In the genomic region with DNA sequence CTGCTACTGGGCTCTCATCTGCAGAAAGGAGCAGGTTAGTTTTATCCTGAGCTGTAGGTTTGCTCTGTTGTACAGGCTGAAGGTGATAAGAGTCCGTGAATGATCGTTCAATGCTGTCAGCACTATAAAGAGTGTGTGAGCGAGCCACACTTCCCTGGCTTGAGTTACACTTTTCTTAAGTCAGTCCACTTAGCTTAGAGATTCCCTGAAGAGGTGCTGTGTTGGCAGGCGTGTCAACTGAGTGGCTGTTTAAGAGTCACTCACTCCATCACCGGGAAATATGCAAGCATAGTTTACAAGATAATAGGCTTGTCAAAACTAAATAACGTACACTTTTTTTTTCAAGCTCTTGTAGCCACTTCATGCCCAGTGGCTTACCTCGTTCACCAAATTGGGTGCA, we compare ENCODE assay signal across 25 mouse cellular contexts. TPM values are rescaled to one million over a fixed set of nuclear protein-coding genes. Genes with fewer than 3 reads are reported as not detected.
DNase-seq lines count a peak whose midpoint lies in the region; ATAC-seq and TF ChIP-seq lines count a peak whose summit lies in the region.
"Had no signal": no experiment of that assay in that cellular context is flagged by ENCODE, and none has a peak within 500 bp of the region (broad histone marks: within the 10 kb centered on the region; RNA-seq: fewer than 3 reads in every experiment).

No protein-coding gene starts in this region.

- ATAC-seq in lung, embryonic 14.5 days (ENCODE audit: insufficient read depth), result peak; percentile 49; the same call in 1 of the 2 replicates
- ATAC-seq: forebrain, embryonic 16.5 days; intestine, postnatal 0 days; midbrain, embryonic 15.5 days had no signal

- intact Hi-C loops in left cerebral cortex, postnatal 25 days (cut with DNase I), result no loop called here

- no peaks in the 10 kb centered on the region for H3K27me3 ChIP-seq in lung, embryonic 14.5 days (ENCODE audit: insufficient read depth, low read length)
- H3K27me3 ChIP-seq: embryonic facial prominence, embryonic 15.5 days; hindbrain, embryonic 12.5 days; limb, embryonic 12.5 days; midbrain, embryonic 15.5 days; neural tube, embryonic 12.5 days had no signal

- no peak for TF ChIP-seq POLR2A in lung, adult 2 months (IDR thresholded peaks at IDR 0.05; ENCODE audit: borderline replicate concordance, extremely low read depth, low read depth, low read length)

- no peaks in the 10 kb centered on the region for H3K36me3 ChIP-seq in lung, embryonic 14.5 days (ENCODE audit: insufficient read depth)
- H3K36me3 ChIP-seq: embryonic facial prominence, embryonic 15.5 days; forebrain, embryonic 10.5 days; heart, embryonic 12.5 days; hindbrain, embryonic 12.5 days; limb, embryonic 12.5 days; neural tube, embryonic 12.5 days had no signal

- no peak overlapping the region for H3K9ac ChIP-seq in lung, embryonic 14.5 days
- H3K9ac ChIP-seq: embryonic facial prominence, embryonic 15.5 days; heart, embryonic 12.5 days; hindbrain, embryonic 12.5 days; limb, embryonic 12.5 days; midbrain, embryonic 15.5 days; neural tube, embryonic 12.5 days had no signal

- no peak for TF ChIP-seq CTCF in lung, embryonic 14.5 days (IDR thresholded peaks at IDR 0.05; ENCODE audit: low read depth)
- TF ChIP-seq CTCF in lung, adult 2 months (IDR thresholded peaks at IDR 0.05; ENCODE audit: insufficient read depth, low read length), result no peak

- peak; percentile 46 for DNase-seq in heart, adult 11 months
- DNase-seq in heart, adult 18-20 months, result no peak
- DNase-seq in lung, embryonic 14.5 days, result peak; percentile 18
- no peak for DNase-seq in lung, adult 2 months
- peak; percentile 10 for DNase-seq in lung, postnatal 14 days
- no peak for DNase-seq in left cerebral cortex, postnatal 25 days (ENCODE audit: low spot score in 2 of 2)
- DNase-seq in layer of hippocampus, adult 9-10 months (ENCODE audit: low spot score), result no peak
- DNase-seq: adrenal gland, postnatal 36 days; cerebellum, adult 9-11 months; gastrocnemius, postnatal 10 days; retina, postnatal 1 day; right cerebral cortex, postnatal 25 days; thymus, postnatal 36 days had no signal

- no peaks in the 10 kb centered on the region for H3K9me3 ChIP-seq in lung, embryonic 14.5 days (ENCODE audit: low read depth, low read length)
- H3K9me3 ChIP-seq: embryonic facial prominence, embryonic 15.5 days; forebrain, embryonic 10.5 days; heart, embryonic 12.5 days; hindbrain, embryonic 12.5 days; limb, embryonic 12.5 days; midbrain, embryonic 15.5 days; neural tube, embryonic 12.5 days had no signal

- H3K4me2 ChIP-seq in lung, embryonic 14.5 days, result no peak overlapping the region
- H3K4me2 ChIP-seq: embryonic facial prominence, embryonic 15.5 days; hindbrain, embryonic 12.5 days; limb, embryonic 12.5 days; midbrain, embryonic 15.5 days; neural tube, embryonic 12.5 days had no signal

- 17% methylated on average over 7 of the region's 7 CpGs for WGBS in lung, embryonic 14.5 days
- WGBS in lung, adult 2 months, result 19% methylated on average over 7 of the region's 7 CpGs

- no peak overlapping the region for H3K27ac ChIP-seq in lung, embryonic 14.5 days (ENCODE audit: low read depth)
- H3K27ac ChIP-seq: embryonic facial prominence, embryonic 15.5 days; forebrain, embryonic 10.5 days; hindbrain, embryonic 12.5 days; limb, embryonic 12.5 days; midbrain, embryonic 15.5 days; neural tube, embryonic 12.5 days had no signal

- H3K4me1 ChIP-seq in lung, embryonic 14.5 days (ENCODE audit: insufficient read depth), result peaks cover 8% of the 10 kb centered on the region
- H3K4me1 ChIP-seq in lung, adult 2 months (ENCODE audit: control insufficient read depth, insufficient read depth, low read length), result no peaks in the 10 kb centered on the region
- H3K4me1 ChIP-seq: embryonic facial prominence, embryonic 15.5 days; hindbrain, embryonic 12.5 days; limb, embryonic 12.5 days; midbrain, embryonic 15.5 days; neural tube, embryonic 12.5 days had no signal

- H3K4me3 ChIP-seq in lung, embryonic 14.5 days (ENCODE audit: low read depth, low read length), result no peak overlapping the region
- no peak overlapping the region for H3K4me3 ChIP-seq in lung, adult 2 months (replicated peaks; ENCODE audit: extremely low read depth, low read depth, low read length)
- H3K4me3 ChIP-seq: embryonic facial prominence, embryonic 15.5 days; forebrain, embryonic 10.5 days; heart, embryonic 12.5 days; hindbrain, embryonic 12.5 days; limb, embryonic 12.5 days; midbrain, embryonic 15.5 days; neural tube, embryonic 12.5 days had no signal

RNA-seq across cellular contexts. Expression of a gene that starts 31.2 kb away (rescaled TPM):
- 10 to 100 TPM; 53.3 to 56.3 TPM for total RNA-seq in heart, adult 18-20 months (2021)
- polyA plus RNA-seq in lung, embryonic 14.5 days (2014; fragmentation: Nextera tagmentation; extraction: Ambion mirVana), result 115 and 123 TPM in 2 replicates
- polyA plus RNA-seq in lung, adult 2 months (2012; rRNA removed), result 9.7 and 12.6 TPM in 2 replicates
- 100 to 1,000 TPM; 212 to 232 TPM for total RNA-seq in left cerebral cortex, postnatal 25 days (2021)

RNA-seq across cellular contexts. Expression of a gene that starts 37.3 kb away (rescaled TPM):
- total RNA-seq in heart, adult 18-20 months (2021), result not detected
- polyA plus RNA-seq in lung, embryonic 14.5 days (2014; fragmentation: Nextera tagmentation; extraction: Ambion mirVana), result 0.05 and 0.12 TPM in 2 replicates
- not detected in 2 replicates for polyA plus RNA-seq in lung, adult 2 months (2012; rRNA removed)
- total RNA-seq in left cerebral cortex, postnatal 25 days (2021), result 1 to 10 TPM; 7.7 to 9.2 TPM
- total RNA-seq: adrenal gland, adult 18-20 months; granulocyte monocyte progenitor cell, adult 5-6 weeks; heart, postnatal 25 days had no signal

Comparison
In these comparisons a context has a peak if more than half of its experiments do, and no peak if none do; other contexts are left out.
1. DNase-seq: peak in heart, adult 11 months (single experiment), lung, embryonic 14.5 days (single experiment) and lung, postnatal 14 days (single experiment); none in heart, adult 18-20 months (0 of 2), lung, adult 2 months (single experiment), left cerebral cortex, postnatal 25 days (0 of 2) and layer of hippocampus, adult 9-10 months (single experiment).
2. RNA of a gene that starts 37.3 kb away (total RNA-seq): 7.7 to 9.2 TPM in left cerebral cortex, postnatal 25 days; not detected in heart, adult 18-20 months; every median in the first group is over 4 times any median in the second.